Mouse (Mus musculus): ENCODE results near the gene Mbd4.
"Not testable (repeated sequence)": the region's sequence is repeated elsewhere in the genome, so short reads cannot be mapped to it uniquely, and the experiment has no call there.

The Mbd4 gene

DNA sequence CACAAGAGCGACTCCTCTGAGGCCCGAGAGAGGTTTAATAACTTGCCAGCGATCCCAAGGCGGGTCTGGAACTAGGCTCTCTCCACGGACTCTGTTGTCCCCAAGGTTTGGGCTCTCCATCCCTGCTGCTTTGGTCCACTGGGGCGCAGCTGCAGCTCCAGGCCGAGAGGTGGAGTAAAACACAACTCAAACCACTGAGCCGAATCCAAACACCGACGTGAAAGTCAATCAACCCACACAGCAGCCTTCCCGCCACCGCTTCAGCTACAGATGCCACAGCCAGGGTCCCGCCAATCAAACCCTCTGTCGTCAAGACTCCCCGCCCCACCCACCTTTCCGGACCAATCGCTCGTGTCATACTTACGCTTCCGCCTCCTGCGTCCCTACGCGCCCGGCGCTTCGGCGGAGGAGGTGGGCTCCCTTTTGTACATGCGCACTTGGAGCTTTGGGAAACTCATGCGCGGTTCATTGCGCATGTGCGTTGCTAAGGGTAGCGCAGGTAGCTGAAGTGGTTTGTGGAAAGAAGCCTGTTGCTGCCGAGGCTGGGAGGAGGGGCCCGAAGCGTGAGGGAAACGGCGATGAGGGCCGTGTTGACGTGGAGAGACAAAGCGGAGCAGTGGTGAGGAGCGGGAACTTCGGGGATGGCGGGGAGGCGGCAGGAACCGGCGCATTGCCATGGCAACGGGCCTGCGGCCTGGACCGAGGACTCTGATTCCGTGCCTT, at the start of gene Mbd4, which contains the start of gene Ift122:
TSS of gene Mbd4 (minus strand) at position 281 of the 723 bp plus-strand sequence.
TSS of gene Ift122 (plus strand) at position 380 of the 723 bp plus-strand sequence.
- peak; percentile 96 for DNase-seq (ENCODE audit: low read depth, low spot score)

DNA sequence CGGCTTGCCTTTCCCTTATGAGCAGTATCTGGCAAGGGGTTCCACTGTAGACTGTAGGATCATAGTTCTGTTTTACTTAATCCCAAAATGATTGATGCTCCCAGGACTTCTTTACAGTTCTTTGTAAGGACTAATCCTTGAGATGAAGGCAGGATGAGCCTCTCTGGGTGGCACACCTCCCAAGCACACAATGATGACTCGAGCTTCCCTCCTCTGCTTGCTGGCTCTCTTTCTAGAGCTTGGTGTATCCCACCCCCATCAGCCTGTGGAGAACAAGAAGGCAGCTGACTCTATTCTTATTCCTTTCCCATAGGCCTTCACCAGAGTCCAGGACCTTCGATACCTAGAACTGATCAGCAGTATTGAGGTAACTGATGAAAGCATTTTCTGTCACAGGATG, 49.4 kb upstream of the Mbd4 start:
- DNase-seq (ENCODE audit: low read depth, low spot score): no peak

DNA sequence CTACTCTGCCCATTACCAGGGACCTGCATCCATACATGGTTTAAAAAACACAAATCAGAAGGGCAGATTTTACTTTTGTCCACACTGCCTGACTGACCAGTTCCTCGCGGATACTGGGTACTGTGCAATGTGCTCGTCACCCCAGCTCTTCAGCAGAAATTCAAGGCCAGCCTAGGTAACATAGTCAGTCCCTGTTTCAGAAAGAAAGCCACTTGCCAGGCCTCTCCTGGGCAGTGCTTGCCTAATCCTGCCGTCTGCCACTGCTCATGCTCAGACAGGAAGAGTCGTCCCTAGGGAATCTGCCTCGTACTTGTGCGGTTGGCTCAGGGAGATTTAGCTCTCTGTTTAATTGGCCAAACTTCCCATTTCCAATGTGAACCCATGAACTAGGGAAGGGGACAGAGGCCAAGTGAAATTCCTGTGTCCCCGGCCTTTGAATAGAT, 48.3 kb upstream of the Mbd4 start:
- no peak for DNase-seq (ENCODE audit: low read depth, low spot score)

DNA sequence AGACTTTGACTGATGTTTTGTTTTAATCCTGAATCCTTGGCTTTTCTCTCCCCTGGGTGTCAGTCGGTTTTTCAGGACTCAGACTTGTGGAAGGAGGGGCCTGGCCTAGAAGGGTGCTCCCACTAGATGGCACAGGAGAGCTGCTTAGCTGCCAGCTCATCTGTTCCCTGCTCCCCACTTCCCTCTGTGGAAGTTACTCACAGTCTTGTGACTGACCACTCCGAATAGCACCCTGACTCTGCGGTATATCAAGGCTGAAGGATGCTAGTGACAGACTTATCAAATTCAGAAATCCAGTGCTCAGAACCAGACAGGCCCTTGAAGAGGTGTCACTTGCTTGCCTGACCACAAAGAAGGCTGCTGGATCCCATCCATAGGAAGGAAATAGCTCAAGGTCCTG, 47.9 kb upstream of the Mbd4 start:
- DNase-seq (ENCODE audit: low read depth, low spot score): peak; percentile 68

DNA sequence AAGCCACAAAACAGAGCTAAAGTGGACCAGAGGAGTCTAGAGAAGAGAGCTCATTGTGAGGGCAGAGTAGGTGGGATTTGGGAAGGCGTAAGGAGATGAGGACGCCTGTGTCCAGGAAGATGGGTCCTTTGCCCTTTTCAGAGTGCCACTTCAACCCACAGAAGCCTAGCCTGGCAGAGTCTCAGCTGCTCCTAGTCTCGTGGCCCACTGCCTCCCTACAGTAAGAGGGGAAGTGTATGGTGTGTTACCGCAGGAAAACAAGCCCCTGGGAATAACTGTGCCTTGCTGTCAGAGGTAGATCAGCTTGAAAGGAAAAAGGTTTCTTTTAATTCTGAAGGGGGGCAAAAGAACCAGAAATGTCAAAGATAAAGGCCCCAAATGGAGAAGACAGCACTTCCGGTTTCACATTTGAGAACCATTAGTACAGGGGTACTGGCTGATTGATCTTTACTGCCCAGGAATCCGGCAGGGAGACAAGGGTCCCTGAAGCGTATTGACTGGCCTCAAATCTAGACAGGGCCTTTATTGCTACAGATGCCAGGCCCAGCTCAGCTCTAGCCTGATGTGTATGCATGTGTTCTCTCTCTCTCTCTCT, 44.9 kb upstream of the Mbd4 start:
- DNase-seq (ENCODE audit: low read depth, low spot score): no peak

DNA sequence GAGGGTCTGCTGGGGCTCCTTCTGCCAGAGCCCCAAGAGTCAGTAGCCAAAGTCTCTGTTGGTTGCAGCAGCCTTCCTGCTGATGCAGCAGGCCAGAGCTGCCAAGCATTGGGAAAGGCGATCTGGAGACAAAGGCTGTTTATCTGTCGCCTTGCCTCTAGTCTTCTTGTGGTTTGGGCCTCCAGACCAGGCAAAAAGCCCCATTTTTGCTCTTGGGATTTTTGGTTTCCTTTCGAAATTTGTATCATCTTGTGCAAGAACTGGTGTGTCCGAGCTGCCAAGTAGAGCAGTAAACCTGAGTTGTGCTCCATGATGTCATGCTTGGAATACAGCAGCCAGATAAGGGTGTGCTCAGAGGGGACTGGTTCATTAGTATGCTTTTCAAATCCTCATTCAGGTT, 43.9 kb upstream of the Mbd4 start:
- no peak for DNase-seq (ENCODE audit: low read depth, low spot score)

DNA sequence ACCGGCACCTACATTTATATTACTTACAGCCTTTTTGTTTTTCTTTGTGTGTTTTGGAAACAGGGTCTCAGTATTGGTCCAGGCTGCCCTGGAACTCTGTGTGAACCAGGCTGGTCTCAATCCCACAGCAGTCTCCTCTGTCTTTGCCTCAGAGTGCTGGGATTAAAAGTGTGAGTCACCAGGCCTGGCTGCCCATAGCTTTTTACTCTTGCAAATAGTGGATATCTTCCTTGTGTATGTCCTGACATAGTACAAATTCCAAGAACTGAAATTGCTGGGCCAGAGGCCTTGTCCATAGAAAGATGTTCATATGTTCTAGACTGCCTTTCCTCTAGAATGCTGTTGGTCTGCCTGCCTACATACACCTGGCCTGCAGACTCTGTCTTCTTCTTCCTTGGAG, 43.2 kb upstream of the Mbd4 start:
- DNase-seq (ENCODE audit: low read depth, low spot score): no peak

DNA sequence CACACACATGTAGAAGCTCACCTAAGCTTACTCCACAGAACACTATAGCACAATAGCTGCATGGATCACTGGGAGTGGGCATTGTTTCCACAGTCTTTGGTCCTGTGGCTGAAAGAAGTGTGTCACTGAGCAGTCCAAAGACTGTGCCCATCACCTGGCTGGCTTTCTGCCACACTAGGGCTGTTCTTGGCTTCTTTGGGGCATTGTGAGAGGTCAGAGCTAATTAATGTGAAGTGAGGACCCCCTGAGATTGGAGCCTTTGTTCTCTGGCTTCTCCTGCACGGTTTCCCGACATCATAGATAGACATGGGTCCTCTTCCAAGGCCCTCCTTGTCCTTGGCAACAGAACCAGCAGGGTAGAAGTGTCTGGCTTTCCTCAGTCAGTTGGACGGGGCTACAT, 39.2 kb upstream of the Mbd4 start:
- DNase-seq (ENCODE audit: low read depth, low spot score): no peak

DNA sequence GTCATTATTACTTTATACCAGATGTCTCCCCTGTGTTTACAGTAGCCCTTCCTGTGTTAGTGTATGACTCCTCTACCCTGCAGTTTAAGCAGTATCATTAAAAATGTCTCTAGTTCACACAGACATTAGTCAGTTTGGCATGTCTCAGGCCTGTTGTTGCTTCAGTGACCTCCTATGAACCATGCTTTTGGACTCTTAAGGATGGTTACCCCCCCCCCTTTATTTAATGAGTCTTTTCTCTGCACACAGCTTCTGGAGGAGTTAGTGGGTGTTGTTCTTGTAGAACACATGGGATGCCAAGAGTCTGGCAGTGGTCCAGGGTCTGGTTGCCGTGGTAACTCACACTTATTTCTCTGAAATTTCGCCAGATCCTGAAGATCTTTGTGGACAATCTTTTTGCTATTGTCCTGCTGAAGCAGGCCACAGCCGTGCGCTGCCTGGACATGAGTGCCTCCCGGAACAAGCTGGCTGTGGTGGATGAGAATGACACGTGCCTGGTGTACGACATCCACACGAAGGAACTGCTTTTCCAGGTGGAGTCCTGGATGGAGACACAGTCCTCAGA, 38.4 kb upstream of the Mbd4 start:
- no peak for DNase-seq (ENCODE audit: low read depth, low spot score)

DNA sequence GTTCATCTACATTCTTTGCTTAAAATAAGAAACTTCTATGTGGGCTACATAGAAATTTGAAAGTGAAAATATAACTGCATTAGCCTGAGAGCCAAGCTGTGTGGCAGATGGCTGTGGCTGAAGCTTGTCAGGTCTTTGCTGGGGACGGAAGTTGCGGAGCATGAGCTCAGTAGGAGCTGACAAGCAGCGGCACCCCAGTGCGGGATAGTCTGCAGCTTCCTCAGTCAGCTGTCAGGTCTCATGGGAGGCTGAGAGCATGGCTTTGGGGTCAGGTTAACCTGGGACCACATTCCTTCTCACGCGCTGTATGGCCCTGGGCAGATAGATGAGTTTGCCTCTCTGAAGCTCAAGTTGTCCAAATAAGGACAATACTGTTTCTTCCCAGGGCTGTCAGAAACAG, 37.9 kb upstream of the Mbd4 start:
- no peak for DNase-seq (ENCODE audit: low read depth, low spot score)

DNA sequence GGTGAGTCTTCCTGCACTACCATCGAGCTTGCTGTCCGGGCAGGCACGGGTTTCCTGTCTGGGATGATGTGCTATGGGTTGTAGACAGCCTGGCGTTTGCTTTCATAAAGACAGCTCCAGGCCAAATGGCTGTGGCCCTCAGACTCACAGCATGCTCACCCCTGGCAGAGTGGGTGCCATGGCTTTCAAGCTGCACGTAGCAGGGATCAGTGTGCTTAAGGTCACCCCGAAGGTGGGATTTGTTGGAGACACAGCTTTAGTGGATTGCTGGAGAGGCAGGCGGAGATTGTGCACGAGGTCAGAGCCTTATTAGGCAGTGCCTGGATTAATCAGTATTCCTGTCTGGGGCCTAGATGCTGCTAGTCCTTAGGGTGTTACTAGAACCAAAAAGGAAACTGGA, 37.4 kb upstream of the Mbd4 start:
- DNase-seq (ENCODE audit: low read depth, low spot score): peak; percentile 84

DNA sequence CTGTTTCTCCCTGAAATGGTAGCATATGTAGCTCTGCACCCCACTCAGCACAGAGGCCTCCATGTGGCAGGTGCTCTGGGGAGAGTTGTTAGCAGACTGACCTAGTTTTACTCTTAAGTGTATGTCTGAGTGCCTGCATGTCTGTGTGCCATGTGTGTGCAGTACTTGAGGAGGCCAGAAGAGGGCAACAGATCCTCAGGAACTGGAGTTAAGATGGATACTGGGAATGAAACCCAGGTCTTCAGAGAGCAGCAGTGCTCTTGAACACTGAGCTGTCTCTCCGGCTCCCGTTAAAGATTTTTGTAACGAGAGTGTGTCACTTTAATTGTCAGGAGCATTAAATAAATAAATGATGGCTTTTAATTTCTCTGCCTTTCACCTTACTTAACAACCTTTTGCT, 35.1 kb upstream of the Mbd4 start:
- no peak for DNase-seq (ENCODE audit: low read depth, low spot score)

DNA sequence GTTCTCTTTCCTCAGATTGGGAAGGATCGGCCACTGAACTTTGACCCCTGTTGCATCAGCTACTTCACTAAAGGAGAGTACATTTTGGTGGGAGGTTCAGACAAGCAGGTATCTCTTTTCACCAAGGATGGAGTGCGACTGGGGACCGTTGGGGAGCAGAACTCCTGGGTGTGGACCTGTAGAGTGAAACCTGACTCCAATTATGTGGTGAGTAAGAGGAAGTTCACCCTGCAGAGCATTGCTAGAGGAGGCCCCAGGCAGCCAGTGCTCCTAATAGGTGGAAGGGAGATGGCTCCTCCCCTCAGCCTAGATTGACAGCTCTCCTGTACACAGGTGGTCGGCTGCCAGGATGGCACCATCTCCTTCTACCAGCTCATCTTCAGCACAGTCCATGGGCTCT, 33.7 kb upstream of the Mbd4 start:
- DNase-seq (ENCODE audit: low read depth, low spot score): no peak

DNA sequence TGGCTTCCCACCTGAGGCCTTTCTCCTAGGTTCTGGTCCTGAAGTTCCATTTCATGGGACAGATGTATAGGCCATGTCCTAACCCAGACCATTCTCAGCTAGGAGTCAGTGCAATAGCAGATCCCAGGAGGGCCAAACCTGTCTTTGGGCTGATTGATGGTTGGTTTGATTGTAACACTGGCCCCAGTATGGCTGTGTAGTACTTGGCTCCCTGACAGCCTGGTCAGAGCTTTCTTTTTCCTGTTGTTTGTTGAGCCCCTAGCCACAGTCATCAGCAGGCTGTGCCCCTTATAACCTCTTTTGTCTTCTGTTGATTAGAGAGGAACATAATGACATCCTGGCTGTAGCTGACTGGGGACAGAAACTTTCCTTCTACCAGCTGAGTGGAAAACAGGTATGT, 30.8 kb upstream of the Mbd4 start:
- DNase-seq (ENCODE audit: low read depth, low spot score): no peak

DNA sequence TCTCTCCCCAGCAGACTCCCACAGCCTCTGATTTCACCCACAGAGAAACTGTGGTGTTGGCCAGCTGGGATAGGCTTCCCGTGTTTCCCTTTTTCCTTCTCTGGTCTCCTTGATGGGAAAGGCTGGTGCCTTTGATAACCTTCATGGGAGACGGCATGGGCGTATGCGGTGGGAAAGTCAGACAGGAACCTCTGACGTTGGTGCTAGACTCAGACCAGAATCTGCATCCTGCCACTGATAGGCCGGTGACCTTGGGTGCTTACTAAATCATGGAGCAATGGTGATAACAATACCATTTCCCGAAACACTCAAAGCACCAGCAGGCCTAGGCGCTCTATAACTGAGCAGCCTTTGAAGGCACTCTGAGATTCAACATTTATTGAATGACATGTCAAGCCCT, 27.6 kb upstream of the Mbd4 start:
- DNase-seq (ENCODE audit: low read depth, low spot score): no peak

DNA sequence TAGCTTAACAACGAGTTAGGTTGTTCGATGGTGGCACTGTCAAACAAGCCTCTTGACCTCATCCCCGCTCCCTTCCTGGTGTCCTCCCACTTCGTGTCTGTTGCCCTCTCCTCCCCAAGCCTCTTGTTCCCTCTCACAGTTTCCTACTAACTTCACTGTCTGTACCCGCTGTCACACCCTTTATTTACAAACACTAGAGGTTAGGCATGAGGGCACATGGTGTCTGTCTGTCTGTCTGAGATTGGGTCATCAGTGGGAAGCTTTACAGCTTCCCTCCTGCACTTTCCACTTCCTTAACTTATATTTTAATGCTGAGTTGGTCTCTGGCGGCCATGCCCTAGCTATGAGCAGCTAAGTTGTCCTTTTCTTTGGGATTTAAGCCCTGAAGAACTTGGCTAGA, 26.6 kb upstream of the Mbd4 start:
- no peak for DNase-seq (ENCODE audit: low read depth, low spot score)

DNA sequence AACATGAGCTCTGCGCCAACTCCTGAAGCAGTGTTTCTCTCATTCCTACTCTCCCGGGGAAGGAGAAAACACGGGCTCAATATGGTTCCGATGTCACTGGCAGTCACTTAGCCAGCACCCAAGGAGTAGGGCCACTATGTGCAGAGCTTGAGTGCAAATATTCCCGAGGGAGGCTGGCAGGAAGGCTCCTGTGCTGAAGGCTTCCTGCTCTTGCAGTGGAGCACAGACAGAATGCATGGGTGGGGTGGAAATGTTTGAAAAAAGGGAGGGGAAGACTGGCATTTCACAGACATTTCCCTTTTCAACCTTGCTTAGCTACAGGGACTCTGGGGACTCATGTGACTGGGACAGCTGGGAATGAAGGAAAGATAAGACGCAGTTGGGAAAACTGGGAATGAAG, 25.5 kb upstream of the Mbd4 start:
- DNase-seq (ENCODE audit: low read depth, low spot score): no peak

DNA sequence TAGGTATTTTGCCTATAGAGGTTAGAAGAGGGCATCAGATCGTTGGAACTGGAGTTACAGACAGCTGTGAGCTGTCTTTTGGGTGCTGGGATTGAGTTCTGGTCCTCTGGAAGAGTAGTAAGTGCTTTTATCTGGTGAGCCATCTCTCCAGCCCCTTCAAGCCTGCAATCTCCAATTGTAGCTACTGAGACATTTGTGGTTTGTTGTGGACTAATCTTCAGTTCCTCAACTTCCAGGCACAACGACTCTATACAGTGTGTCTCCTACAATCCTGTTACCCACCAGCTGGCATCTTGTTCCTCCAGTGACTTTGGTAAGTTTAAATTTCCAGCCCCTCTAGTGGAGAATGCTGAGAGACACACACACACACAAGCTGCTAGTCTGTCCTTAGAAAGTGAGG, 24.1 kb upstream of the Mbd4 start:
- DNase-seq (ENCODE audit: low read depth, low spot score): no peak

DNA sequence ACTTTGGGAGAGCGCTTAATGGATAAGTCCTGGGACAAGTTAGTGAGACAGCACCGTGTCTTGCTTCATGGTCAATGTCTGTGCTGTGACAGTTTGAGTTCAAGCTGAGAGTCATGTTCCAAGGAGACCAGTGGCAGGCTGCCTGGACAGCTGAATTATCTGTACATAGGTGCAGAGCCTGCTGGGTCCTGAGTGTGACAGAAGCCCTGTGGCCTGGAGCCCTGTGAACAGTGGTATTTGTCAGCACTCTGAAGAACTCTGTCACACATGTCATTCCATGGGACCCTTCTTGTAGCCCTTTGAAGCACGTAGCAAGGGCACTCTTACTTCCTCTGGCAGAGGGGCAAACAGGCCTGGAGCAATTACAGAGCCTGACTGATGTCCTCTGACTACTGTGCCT, 18.1 kb upstream of the Mbd4 start:
- DNase-seq (ENCODE audit: low read depth, low spot score): not testable (repeated sequence)

DNA sequence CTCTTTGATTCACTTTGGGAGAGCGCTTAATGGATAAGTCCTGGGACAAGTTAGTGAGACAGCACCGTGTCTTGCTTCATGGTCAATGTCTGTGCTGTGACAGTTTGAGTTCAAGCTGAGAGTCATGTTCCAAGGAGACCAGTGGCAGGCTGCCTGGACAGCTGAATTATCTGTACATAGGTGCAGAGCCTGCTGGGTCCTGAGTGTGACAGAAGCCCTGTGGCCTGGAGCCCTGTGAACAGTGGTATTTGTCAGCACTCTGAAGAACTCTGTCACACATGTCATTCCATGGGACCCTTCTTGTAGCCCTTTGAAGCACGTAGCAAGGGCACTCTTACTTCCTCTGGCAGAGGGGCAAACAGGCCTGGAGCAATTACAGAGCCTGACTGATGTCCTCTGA, 14.0 kb upstream of the Mbd4 start:
- DNase-seq (ENCODE audit: low read depth, low spot score): not testable (repeated sequence)

DNA sequence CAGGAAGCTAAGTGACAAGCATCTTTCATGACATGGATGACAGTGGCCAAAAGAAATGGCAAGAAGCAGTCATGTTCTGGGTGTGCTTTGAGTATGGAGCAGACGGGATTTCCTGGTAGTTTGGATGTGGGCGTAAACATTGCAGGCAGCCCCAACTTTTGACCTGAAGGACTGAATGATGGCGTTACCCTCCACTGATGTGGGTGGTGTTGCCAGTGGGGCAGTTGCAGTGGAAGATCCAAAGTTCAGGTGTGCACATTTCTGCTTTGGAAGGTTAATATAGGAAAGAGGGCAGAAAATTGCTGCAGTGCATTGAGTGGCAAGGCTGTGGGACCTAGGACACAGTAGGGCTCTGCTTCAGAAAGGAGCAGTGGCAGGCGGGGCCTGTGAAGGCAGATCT, 12.1 kb upstream of the Mbd4 start:
- no peak for DNase-seq (ENCODE audit: low read depth, low spot score)

DNA sequence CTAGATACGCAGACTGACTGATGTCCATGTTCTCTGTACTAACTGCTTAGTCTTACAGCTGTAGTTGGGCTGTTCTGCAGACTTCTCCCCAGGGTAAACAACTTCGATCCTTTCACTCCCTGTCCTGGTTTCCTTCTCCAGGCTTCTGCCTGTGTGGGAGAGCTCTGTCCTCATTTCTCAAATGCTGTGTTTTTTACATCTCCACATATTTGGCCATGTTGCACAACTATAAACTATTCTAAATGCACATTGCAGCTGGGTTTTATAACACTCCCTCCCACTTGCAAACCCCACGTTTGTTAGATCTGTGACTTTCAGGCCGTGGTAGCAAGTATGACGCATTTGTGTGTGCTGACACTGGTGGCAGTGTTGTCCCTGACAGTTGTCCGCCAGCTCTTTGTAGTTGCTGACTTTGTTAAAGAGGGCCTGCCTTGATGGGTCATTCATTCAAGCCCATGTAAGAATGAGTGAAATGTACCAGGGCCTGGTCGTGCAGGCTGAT, 10.2 kb upstream of the Mbd4 start:
- no peak for DNase-seq (ENCODE audit: low read depth, low spot score)

DNA sequence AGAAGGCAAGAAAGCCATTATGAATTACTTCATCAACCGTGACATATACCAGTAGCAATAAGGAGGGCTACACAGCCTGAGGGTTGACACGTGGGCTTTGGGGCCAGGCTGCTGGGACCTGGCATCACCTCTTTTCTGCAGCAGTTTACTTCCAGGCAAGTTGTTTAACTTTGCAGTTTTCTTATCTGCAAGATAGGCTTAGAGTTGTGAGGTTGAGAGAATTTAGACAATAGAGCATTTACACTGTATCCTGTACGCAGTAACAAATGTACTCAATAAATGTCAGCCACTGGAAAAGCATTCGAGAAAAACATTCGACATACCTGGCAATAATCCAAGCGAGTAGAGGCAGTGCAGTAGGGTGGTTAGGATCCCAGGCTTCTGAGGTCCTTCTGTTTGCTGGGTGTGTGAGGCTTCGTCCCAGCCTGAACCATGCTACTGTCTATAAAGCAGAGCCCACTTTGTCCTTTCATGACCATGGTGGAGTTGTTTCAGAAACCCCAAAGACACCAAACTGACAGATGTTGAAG, 6.9 kb upstream of the Mbd4 start:
- DNase-seq (ENCODE audit: low read depth, low spot score): no peak
